Mouse (Mus musculus): Measurements from ENCODE around the gene Ptprr.

DNA sequence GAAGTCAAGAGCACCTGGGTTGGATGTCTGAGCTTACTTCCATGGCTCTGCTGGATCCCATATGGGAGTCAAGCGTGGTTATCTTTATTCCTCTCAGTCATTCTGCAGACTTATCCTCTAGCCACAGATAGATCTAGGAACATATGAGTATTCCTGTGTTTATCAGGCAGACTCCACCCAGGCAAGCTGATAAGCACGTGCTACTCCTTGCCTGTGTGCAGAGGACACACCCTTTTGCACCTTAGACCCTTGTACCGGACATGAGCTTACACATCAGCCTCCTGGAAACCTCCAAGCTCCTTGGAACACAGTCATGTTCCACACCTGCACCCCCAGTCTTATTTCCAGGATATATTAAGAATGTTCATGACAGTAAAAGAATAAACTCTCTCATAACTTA lies 165.2 kb downstream of the Ptprr start:
- TF ChIP-seq POLR2A (IDR thresholded peaks at IDR 0.05; ENCODE audit: control insufficient read depth, low read depth, low read length) (no peak), CTCF (IDR thresholded peaks at IDR 0.05; ENCODE audit: control insufficient read depth, insufficient read depth, insufficient replicate concordance, low read depth, low read length) (no peak)
